Mouse (Mus musculus) lung, embryonic 15.5 days (tissue): Measurements from ENCODE around the gene Gm49721. TPM values are rescaled to one million over a fixed set of nuclear protein-coding genes. Genes with fewer than 3 reads are reported as not detected.

Source experiments
- polyA plus RNA-seq: library from polyadenylated mRNA; unstranded; fragments of >200 nt; fragmentation: Nextera tagmentation; extraction: Ambion mirVana; gene quantifications from 2 replicates; pipeline ENCODE4 v1.2.1, GENCODE M21; 2015

Gene Gm49721
- polyA plus RNA-seq, 1 experiment from 2014 or later: 0.24 TPM

Other genes with a start within 250 kb of the Gm49721 start
- gene Ezr, start 196.1 kb upstream of the Gm49721 start, polyA plus RNA-seq: 125 and 140 TPM in 2 replicates
- gene Rsph3b, start 30.2 kb upstream of the Gm49721 start, polyA plus RNA-seq: 40.7 and 43.5 TPM in 2 replicates
- 49.3 and 54.2 TPM in 2 replicates for gene Tagap1, start 17.7 kb upstream of the Gm49721 start, polyA plus RNA-seq
- 272 and 279 TPM in 2 replicates for gene Rnaset2b, start 8.3 kb upstream of the Gm49721 start, polyA plus RNA-seq
- not detected in 2 replicates for gene Gm1604a, start 46.7 kb downstream of the Gm49721 start, polyA plus RNA-seq
- gene Rps6ka2, start 191.2 kb downstream of the Gm49721 start, polyA plus RNA-seq: 11.3 and 12.9 TPM in 2 replicates